Mouse (Mus musculus): Measurements from ENCODE around the gene Zfp358. TPM values are rescaled to one million over a fixed set of nuclear protein-coding genes. Genes with fewer than 3 reads are reported as not detected.

Zfp358 gene
- polyA plus RNA-seq, 1 experiment: 15.5 TPM

DNA sequence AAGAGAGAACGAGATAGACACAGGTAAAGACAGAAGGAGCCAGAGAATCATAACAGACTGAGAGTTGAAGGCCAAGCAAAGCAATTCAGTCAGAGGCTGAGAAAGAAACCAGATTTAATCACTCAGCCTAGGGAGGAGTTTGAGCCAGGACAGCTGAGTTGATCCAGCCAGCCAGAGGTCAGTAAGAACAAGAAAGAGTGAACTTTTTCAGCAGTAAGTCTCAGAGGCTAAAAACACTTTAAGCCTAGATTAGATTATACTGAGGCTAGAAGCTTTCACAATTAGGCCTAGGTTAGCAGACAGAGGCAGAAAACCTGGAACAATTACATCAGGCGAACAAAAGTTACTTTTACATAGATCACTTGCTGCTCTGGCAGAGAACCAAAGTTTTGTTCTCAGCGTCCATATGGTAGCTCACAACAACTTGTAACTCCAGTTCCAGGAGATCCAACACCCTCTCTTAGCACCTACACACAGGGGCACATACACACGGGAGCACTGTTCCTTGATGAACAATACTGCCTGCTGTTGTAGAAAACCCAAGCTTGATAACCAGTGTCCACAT lies 12.6 kb upstream of the Zfp358 start:
- Histone ChIP-seq H3K27me3 (ENCODE audit: control insufficient read depth, insufficient read depth, low read length, poor library complexity, severe bottlenecking) (no peaks in the 10 kb centered on the region), H3K4me1 (ENCODE audit: control insufficient read depth, insufficient read depth, low read length) (no peaks in the 10 kb centered on the region), H3K36me3 (ENCODE audit: control insufficient read depth, insufficient read depth, low read length, poor library complexity, severe bottlenecking) (no peaks in the 10 kb centered on the region), H3K9ac (ENCODE audit: low read depth, poor library complexity, severe bottlenecking) (no peak overlapping the region), H3K27ac (ENCODE audit: insufficient read depth, low read length) (no peak overlapping the region), H3K4me3 (ENCODE audit: low read depth, low read length) (no peak overlapping the region), H3K9me3 (replicated peaks; ENCODE audit: control insufficient read depth, insufficient read depth, low read length, poor library complexity, severe bottlenecking) (no peaks in the 10 kb centered on the region)
- no peak for TF ChIP-seq EP300 (IDR thresholded peaks at IDR 0.05; ENCODE audit: insufficient read depth, low read depth, low read length)
- no peak for TF ChIP-seq CTCF (IDR thresholded peaks at IDR 0.05; ENCODE audit: low read depth, low read length)
- TF ChIP-seq POLR2A (IDR thresholded peaks at IDR 0.05; ENCODE audit: insufficient read depth, low read length): no peak

DNA sequence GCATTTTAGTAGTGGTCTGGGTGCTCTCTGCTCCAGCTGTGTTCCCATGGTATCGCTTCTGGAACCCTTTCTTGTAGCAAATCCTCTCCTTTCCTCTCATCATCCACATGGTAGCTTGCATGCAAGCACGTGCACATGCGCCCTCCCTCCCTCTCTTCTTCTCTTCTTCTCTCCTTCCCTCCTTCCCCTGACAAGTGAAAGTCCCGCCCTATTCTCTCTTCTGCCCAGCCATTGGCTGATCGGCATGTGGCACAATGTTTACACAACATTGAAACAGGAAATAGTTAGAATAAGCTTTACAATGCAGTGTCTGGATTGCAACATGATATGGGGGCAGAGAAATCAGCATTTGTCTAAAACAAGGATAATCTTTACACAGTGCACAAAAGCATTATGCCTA lies 11.3 kb upstream of the Zfp358 start:
- Histone ChIP-seq H3K9me3 (replicated peaks; ENCODE audit: control insufficient read depth, insufficient read depth, low read length, poor library complexity, severe bottlenecking) (no peaks in the 10 kb centered on the region), H3K27me3 (ENCODE audit: control insufficient read depth, insufficient read depth, low read length, poor library complexity, severe bottlenecking) (no peaks in the 10 kb centered on the region), H3K9ac (ENCODE audit: low read depth, poor library complexity, severe bottlenecking) (no peak overlapping the region), H3K27ac (ENCODE audit: insufficient read depth, low read length) (no peak overlapping the region), H3K4me1 (ENCODE audit: control insufficient read depth, insufficient read depth, low read length) (no peaks in the 10 kb centered on the region), H3K36me3 (ENCODE audit: control insufficient read depth, insufficient read depth, low read length, poor library complexity, severe bottlenecking) (no peaks in the 10 kb centered on the region), H3K4me3 (ENCODE audit: low read depth, low read length) (no peak overlapping the region)
- TF ChIP-seq POLR2A (IDR thresholded peaks at IDR 0.05; ENCODE audit: insufficient read depth, low read length) (no peak), EP300 (IDR thresholded peaks at IDR 0.05; ENCODE audit: insufficient read depth, low read depth, low read length) (no peak), CTCF (IDR thresholded peaks at IDR 0.05; ENCODE audit: low read depth, low read length) (no peak)

DNA sequence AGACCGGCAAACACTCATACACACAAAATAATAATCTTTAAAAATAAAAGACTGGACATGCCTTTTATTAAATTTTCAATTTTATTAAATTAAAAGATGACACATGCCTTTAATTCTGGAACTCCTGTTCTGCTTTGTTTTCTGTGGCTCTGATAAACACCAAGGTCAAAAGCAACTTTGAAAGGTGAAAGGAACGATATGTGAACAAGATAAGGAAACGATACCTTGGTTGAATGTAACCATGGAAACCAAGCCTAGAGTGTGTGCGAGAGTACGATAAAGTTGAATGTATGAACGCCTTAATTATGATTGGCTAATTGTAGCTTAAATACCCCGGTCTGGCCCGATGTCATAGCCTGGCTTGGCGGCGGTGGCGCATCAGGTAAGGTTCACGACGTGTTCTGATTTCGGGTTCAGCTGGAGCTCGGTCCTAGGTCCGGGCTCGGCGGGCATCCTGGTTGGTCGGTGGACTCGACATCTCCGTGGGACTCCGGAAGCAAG lies 10.6 kb upstream of the Zfp358 start:
- Histone ChIP-seq H3K4me1 (ENCODE audit: control insufficient read depth, insufficient read depth, low read length) (no peaks in the 10 kb centered on the region), H3K4me3 (ENCODE audit: low read depth, low read length) (no peak overlapping the region), H3K27me3 (ENCODE audit: control insufficient read depth, insufficient read depth, low read length, poor library complexity, severe bottlenecking) (no peaks in the 10 kb centered on the region), H3K9ac (ENCODE audit: low read depth, poor library complexity, severe bottlenecking) (no peak overlapping the region), H3K36me3 (ENCODE audit: control insufficient read depth, insufficient read depth, low read length, poor library complexity, severe bottlenecking) (no peaks in the 10 kb centered on the region), H3K9me3 (replicated peaks; ENCODE audit: control insufficient read depth, insufficient read depth, low read length, poor library complexity, severe bottlenecking) (peaks cover 3% of the 10 kb centered on the region), H3K27ac (ENCODE audit: insufficient read depth, low read length) (no peak overlapping the region)
- TF ChIP-seq CTCF (IDR thresholded peaks at IDR 0.05; ENCODE audit: low read depth, low read length) (no peak), POLR2A (IDR thresholded peaks at IDR 0.05; ENCODE audit: insufficient read depth, low read length) (no peak), EP300 (IDR thresholded peaks at IDR 0.05; ENCODE audit: insufficient read depth, low read depth, low read length) (no peak)

DNA sequence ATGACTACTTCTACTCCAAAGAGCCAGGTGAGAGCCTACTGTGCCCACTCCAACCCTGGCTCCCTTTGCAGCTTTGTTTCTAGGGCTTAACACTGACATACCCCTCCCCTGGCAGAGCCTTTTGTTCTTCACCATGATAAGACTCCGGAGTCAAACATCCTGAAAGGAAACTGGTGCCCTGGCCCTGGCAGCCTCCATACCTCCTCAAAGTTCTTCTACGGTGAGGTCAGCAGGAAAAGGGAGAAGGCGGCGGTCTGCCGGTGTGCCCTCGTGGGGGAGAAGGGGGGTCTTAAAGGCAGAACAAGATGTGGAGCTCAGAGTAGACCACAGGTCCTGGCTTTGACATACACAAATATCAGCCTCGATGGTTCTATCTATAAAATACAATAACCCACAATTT lies 9.4 kb upstream of the Zfp358 start:
- Histone ChIP-seq H3K27ac (ENCODE audit: insufficient read depth, low read length) (no peak overlapping the region), H3K9ac (ENCODE audit: low read depth, poor library complexity, severe bottlenecking) (no peak overlapping the region), H3K27me3 (ENCODE audit: control insufficient read depth, insufficient read depth, low read length, poor library complexity, severe bottlenecking) (no peaks in the 10 kb centered on the region), H3K4me3 (ENCODE audit: low read depth, low read length) (no peak overlapping the region), H3K36me3 (ENCODE audit: control insufficient read depth, insufficient read depth, low read length, poor library complexity, severe bottlenecking) (no peaks in the 10 kb centered on the region), H3K9me3 (replicated peaks; ENCODE audit: control insufficient read depth, insufficient read depth, low read length, poor library complexity, severe bottlenecking) (peaks cover 6% of the 10 kb centered on the region), H3K4me1 (ENCODE audit: control insufficient read depth, insufficient read depth, low read length) (no peaks in the 10 kb centered on the region)
- TF ChIP-seq POLR2A (IDR thresholded peaks at IDR 0.05; ENCODE audit: insufficient read depth, low read length) (no peak), CTCF (IDR thresholded peaks at IDR 0.05; ENCODE audit: low read depth, low read length) (no peak), EP300 (IDR thresholded peaks at IDR 0.05; ENCODE audit: insufficient read depth, low read depth, low read length) (no peak)

DNA sequence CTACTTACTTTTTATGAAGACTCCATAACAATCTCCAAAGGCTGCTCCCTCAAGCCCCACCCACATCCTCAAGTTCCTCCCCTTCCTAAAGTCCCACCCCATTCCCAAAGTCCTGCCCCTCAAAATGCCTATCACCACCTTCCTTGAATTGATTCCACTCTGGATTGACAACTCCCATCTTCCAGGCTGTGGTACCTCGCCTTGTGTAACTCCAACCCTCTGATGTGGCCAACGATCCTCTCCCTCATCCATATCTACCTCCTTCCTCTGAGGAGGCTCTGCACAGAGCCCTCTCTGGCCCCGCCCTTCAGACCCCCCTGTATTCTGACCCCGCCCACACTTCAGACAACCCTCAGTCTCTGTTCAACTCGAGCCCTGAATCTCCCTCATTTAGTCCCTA lies 7.7 kb upstream of the Zfp358 start:
- Histone ChIP-seq H3K27me3 (ENCODE audit: control insufficient read depth, insufficient read depth, low read length, poor library complexity, severe bottlenecking) (no peaks in the 10 kb centered on the region), H3K36me3 (ENCODE audit: control insufficient read depth, insufficient read depth, low read length, poor library complexity, severe bottlenecking) (no peaks in the 10 kb centered on the region), H3K27ac (ENCODE audit: insufficient read depth, low read length) (peak overlapping the region; percentile 64; the same call in 1 of the 2 replicates), H3K9ac (ENCODE audit: low read depth, poor library complexity, severe bottlenecking) (0 out of 2 replicates have a peak overlapping the region, but pooled peaks have one; percentile 28), H3K4me1 (ENCODE audit: control insufficient read depth, insufficient read depth, low read length) (no peaks in the 10 kb centered on the region), H3K4me3 (ENCODE audit: low read depth, low read length) (peak overlapping the region; percentile 40), H3K9me3 (replicated peaks; ENCODE audit: control insufficient read depth, insufficient read depth, low read length, poor library complexity, severe bottlenecking) (peaks cover 6% of the 10 kb centered on the region)
- TF ChIP-seq POLR2A (IDR thresholded peaks at IDR 0.05; ENCODE audit: insufficient read depth, low read length): no peak
- no peak for TF ChIP-seq CTCF (IDR thresholded peaks at IDR 0.05; ENCODE audit: low read depth, low read length)
- no peak for TF ChIP-seq EP300 (IDR thresholded peaks at IDR 0.05; ENCODE audit: insufficient read depth, low read depth, low read length)

DNA sequence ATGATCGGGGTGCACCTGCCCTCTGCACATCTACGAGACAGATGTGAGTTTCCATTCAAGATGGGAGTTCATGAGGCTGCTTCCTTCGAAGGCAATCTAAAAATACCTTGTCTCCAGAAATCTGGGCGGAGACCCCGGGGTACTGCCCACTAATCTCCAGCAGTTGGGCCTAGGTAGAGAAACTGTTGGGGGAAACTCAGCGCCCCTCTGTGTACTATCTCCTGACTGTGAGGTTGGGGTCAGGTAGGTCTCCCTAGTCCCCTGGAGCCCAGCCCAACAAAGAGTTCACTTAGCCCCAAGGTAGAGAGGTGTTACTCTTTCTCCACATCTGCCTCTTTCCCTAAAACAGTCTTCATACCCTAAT lies 889 bp downstream of the Zfp358 start:
- Histone ChIP-seq H3K4me1 (ENCODE audit: control insufficient read depth, insufficient read depth, low read length) (no peaks in the 10 kb centered on the region), H3K4me3 (ENCODE audit: low read depth, low read length) (peak overlapping the region; percentile 25; the same call in 1 of the 2 replicates), H3K9ac (ENCODE audit: low read depth, poor library complexity, severe bottlenecking) (peak overlapping the region; percentile 92), H3K27me3 (ENCODE audit: control insufficient read depth, insufficient read depth, low read length, poor library complexity, severe bottlenecking) (no peaks in the 10 kb centered on the region), H3K36me3 (ENCODE audit: control insufficient read depth, insufficient read depth, low read length, poor library complexity, severe bottlenecking) (no peaks in the 10 kb centered on the region), H3K9me3 (replicated peaks; ENCODE audit: control insufficient read depth, insufficient read depth, low read length, poor library complexity, severe bottlenecking) (no peaks in the 10 kb centered on the region), H3K27ac (ENCODE audit: insufficient read depth, low read length) (no peak overlapping the region)
- TF ChIP-seq EP300 (IDR thresholded peaks at IDR 0.05; ENCODE audit: insufficient read depth, low read depth, low read length) (no peak), POLR2A (IDR thresholded peaks at IDR 0.05; ENCODE audit: insufficient read depth, low read length) (no peak), CTCF (IDR thresholded peaks at IDR 0.05; ENCODE audit: low read depth, low read length) (no peak)
